Mouse (Mus musculus) forelimb bud, embryonic 11.5 days (tissue): ENCODE measurements around the gene Cog1.
A peak's percentile ranks its signal among the peaks of the same experiment; 100 is the strongest.

Experiments
- DNase-seq: peaks from one replicate; pipeline ENCODE4 v3.0.0-alpha.2; 2012; ENCODE audit warnings: low read depth, low spot score

Gene Cog1

GRCm38 (mm10) chr11:113666648-113667047 lies 17.7 kb downstream of the Cog1 start:
- no peak for DNase-seq

GRCm38 (mm10) chr11:113667122-113667521 lies 18.2 kb downstream of the Cog1 start:
- no peak for DNase-seq

GRCm38 (mm10) chr11:113667704-113668103 lies 18.7 kb downstream of the Cog1 start:
- no peak for DNase-seq

GRCm38 (mm10) chr11:113668857-113669256 lies 19.9 kb downstream of the Cog1 start:
- DNase-seq: no peak

GRCm38 (mm10) chr11:113669711-113670110 lies 20.7 kb downstream of the Cog1 start:
- no peak for DNase-seq

GRCm38 (mm10) chr11:113673614-113674013 lies 24.6 kb downstream of the Cog1 start:
- DNase-seq: no peak

- DNase-seq: no peak
These were observed 25.6 kb downstream of the Cog1 start for GRCm38 (mm10) chr11:113674595-113674994.

GRCm38 (mm10) chr11:113676847-113677246 lies 27.9 kb downstream of the Cog1 start:
- DNase-seq: no peak

- no peak for DNase-seq
These were observed 28.4 kb downstream of the Cog1 start for GRCm38 (mm10) chr11:113677378-113677777.

- DNase-seq: no peak
These were observed 29.4 kb downstream of the Cog1 start for GRCm38 (mm10) chr11:113678373-113678772.

- no peak for DNase-seq
These were observed 32.0 kb downstream of the Cog1 start for GRCm38 (mm10) chr11:113680954-113681353.

- DNase-seq: no peak
These were observed 33.0 kb downstream of the Cog1 start for GRCm38 (mm10) chr11:113681979-113682378.

GRCm38 (mm10) chr11:113682897-113683626 lies 34.1 kb downstream of the Cog1 start:
- peak; percentile 36 for DNase-seq

GRCm38 (mm10) chr11:113683627-113683956 lies 34.6 kb downstream of the Cog1 start:
- no peak for DNase-seq

GRCm38 (mm10) chr11:113683957-113684706 lies 35.2 kb downstream of the Cog1 start, which contains the start of the genes Fam104a and D11Wsu47e:
Gene Fam104a (minus strand): TSS chr11:113684155.
Gene D11Wsu47e (plus strand): TSS chr11:113684412.
- peak; percentile 95 for DNase-seq

GRCm38 (mm10) chr11:113684707-113685426 lies 35.9 kb downstream of the Cog1 start:
- no peak for DNase-seq

- DNase-seq: no peak
These were observed 38.1 kb downstream of the Cog1 start for GRCm38 (mm10) chr11:113687031-113687430.

GRCm38 (mm10) chr11:113690506-113690905 lies 41.5 kb downstream of the Cog1 start:
- no peak for DNase-seq

GRCm38 (mm10) chr11:113691318-113691717 lies 42.3 kb downstream of the Cog1 start:
- DNase-seq: no peak

GRCm38 (mm10) chr11:113691851-113692250 lies 42.9 kb downstream of the Cog1 start:
- no peak for DNase-seq

- no peak for DNase-seq
These were observed 48.6 kb downstream of the Cog1 start for GRCm38 (mm10) chr11:113697571-113697970.

GRCm38 (mm10) chr11:113698013-113698545 lies 49.1 kb downstream of the Cog1 start:
- DNase-seq: no peak
